Mouse (Mus musculus) MEL (cell line): ENCODE measurements around the gene Zbp1. TPM values are rescaled to one million over a fixed set of nuclear protein-coding genes. Genes with fewer than 3 reads are reported as not detected.

Experiments used
- DNase-seq: peaks from one replicate; pipeline ENCODE4 v3.0.0; 2011; ENCODE audit warnings: low read depth, low spot score
- H3K27ac ChIP-seq: 2 replicates; pipeline ENCODE4 v1.5.1; 2012; ENCODE audit warnings: low read depth, mild to moderate bottlenecking, control low read depth, low read length, moderate library complexity; ENCODE audit not compliant: control insufficient read depth
- H3K27me3 ChIP-seq, 2 experiments: fragments of 150-350 bp in 1 of 2; sonication (generic) in 1 of 2; 2 replicates each; pipeline ENCODE4 v1.6.1; 2012; ENCODE audit warnings: low read length in 2 of 2, mild to moderate bottlenecking in 2 of 2, improper control_type of control experiment in 1 of 2, moderate library complexity in 1 of 2; ENCODE audit not compliant: insufficient read depth in 2 of 2, control insufficient read depth in 1 of 2
- H3K36me3 ChIP-seq, 2 experiments: 2 replicates each; pipeline ENCODE4 v1.6.1; 2012 to 2014; ENCODE audit warnings: low read length in 2 of 2, improper control_type of control experiment in 1 of 2, inconsistent platforms in 1 of 2, mild to moderate bottlenecking in 1 of 2; ENCODE audit not compliant: insufficient read depth in 2 of 2, control insufficient read depth in 1 of 2
- H3K4me1 ChIP-seq, 2 experiments: fragments of 150-350 bp in 1 of 2; sonication (generic) in 1 of 2; 2 replicates each; pipeline ENCODE4 v1.6.1; 2012; ENCODE audit warnings: low read length in 2 of 2, improper control_type of control experiment in 1 of 2, mild to moderate bottlenecking in 1 of 2; ENCODE audit not compliant: insufficient read depth in 2 of 2, control insufficient read depth in 1 of 2
- H3K4me3 ChIP-seq, 2 experiments: fragments of 150-350 bp in 1 of 2; sonication (generic) in 1 of 2; 2 replicates each; pipeline ENCODE4 v1.5.1; 2012; ENCODE audit warnings: low read depth in 2 of 2, low read length in 2 of 2, mild to moderate bottlenecking in 2 of 2, moderate library complexity in 2 of 2, control low read depth in 1 of 2, improper control_type of control experiment in 1 of 2; ENCODE audit not compliant: control insufficient read depth in 1 of 2, insufficient read depth in 1 of 2
- H3K79me2 ChIP-seq: 2 replicates; pipeline ENCODE4 v1.6.1; 2012; ENCODE audit warnings: mild to moderate bottlenecking, low read length, moderate library complexity; ENCODE audit not compliant: control insufficient read depth, poor library complexity, insufficient read depth
- H3K9ac ChIP-seq: 2 replicates; pipeline ENCODE4 v1.6.1; 2012; ENCODE audit warnings: low read depth, mild to moderate bottlenecking, control low read depth, low read length, moderate library complexity; ENCODE audit not compliant: control insufficient read depth, poor library complexity, severe bottlenecking
- H3K9me3 ChIP-seq: fragments of 150-350 bp; sonication (generic); replicated peaks from 2 replicates; pipeline ENCODE4 v1.6.1; 2012; ENCODE audit warnings: mild to moderate bottlenecking, low read length, improper control_type of control experiment, moderate library complexity; ENCODE audit not compliant: insufficient read depth
- CHD1 ChIP-seq: IDR thresholded peaks from 2 replicates; pipeline ENCODE4 v1.6.1; 2012; ENCODE audit warnings: low read depth, mild to moderate bottlenecking, inconsistent platforms, low read length, improper control_type of control experiment
- E2F4 ChIP-seq: IDR thresholded peaks from 2 replicates; pipeline ENCODE4 v1.6.1; 2011; ENCODE audit warnings: low read depth, low read length, improper control_type of control experiment, borderline replicate concordance
- MAX ChIP-seq: IDR thresholded peaks from 2 replicates; pipeline ENCODE4 v1.6.1; 2011; ENCODE audit warnings: low read length, improper control_type of control experiment
- MAZ ChIP-seq: IDR thresholded peaks from 2 replicates; pipeline ENCODE4 v1.6.1; 2012; ENCODE audit warnings: low read depth, mild to moderate bottlenecking, inconsistent platforms, low read length, improper control_type of control experiment
- MEF2A ChIP-seq: IDR thresholded peaks from 2 replicates; pipeline ENCODE4 v1.6.1; 2014; ENCODE audit warnings: low read depth, mild to moderate bottlenecking, inconsistent platforms, low read length, improper control_type of control experiment; ENCODE audit not compliant: poor library complexity, insufficient replicate concordance, severe bottlenecking; ENCODE audit errors: extremely low read depth
- MYB ChIP-seq: IDR thresholded peaks from 2 replicates; pipeline ENCODE4 v1.6.1; 2011; ENCODE audit warnings: mild to moderate bottlenecking, low read depth, low read length, improper control_type of control experiment
- NELFE ChIP-seq: IDR thresholded peaks from 2 replicates; pipeline ENCODE4 v1.6.1; 2011; ENCODE audit warnings: low read depth, low read length, improper control_type of control experiment
- NRF1 ChIP-seq: IDR thresholded peaks from 2 replicates; pipeline ENCODE4 v1.6.1; 2014; ENCODE audit warnings: low read depth, mild to moderate bottlenecking, inconsistent platforms, low read length, improper control_type of control experiment, moderate library complexity; ENCODE audit not compliant: poor library complexity, insufficient read depth, severe bottlenecking
- POLR2A ChIP-seq, 2 experiments: IDR thresholded peaks; 2 replicates each; pipeline ENCODE4 v1.6.1; 2011 to 2012; ENCODE audit warnings: low read length in 2 of 2, mild to moderate bottlenecking in 2 of 2, control low read depth in 1 of 2, improper control_type of control experiment in 1 of 2, low read depth in 1 of 2, moderate library complexity in 1 of 2; ENCODE audit not compliant: control insufficient read depth in 1 of 2, insufficient read depth in 1 of 2, poor library complexity in 1 of 2
- POLR2AphosphoS5 ChIP-seq: IDR thresholded peaks from 2 replicates; pipeline ENCODE4 v1.6.1; 2012; ENCODE audit warnings: low read depth, borderline replicate concordance, mild to moderate bottlenecking, inconsistent platforms, low read length, moderate library complexity, mixed read lengths
- SIN3A ChIP-seq: IDR thresholded peaks from 2 replicates; pipeline ENCODE4 v1.6.1; 2012; ENCODE audit warnings: low read length, improper control_type of control experiment, inconsistent platforms
- SMC3 ChIP-seq: IDR thresholded peaks from 2 replicates; pipeline ENCODE4 v1.6.1; 2011; ENCODE audit warnings: low read depth, low read length, improper control_type of control experiment
- ZKSCAN1 ChIP-seq: IDR thresholded peaks from 2 replicates; pipeline ENCODE4 v1.6.1; 2012; ENCODE audit warnings: low read depth, mild to moderate bottlenecking, inconsistent platforms, low read length, improper control_type of control experiment, moderate library complexity
- ZNF384 ChIP-seq: IDR thresholded peaks from 2 replicates; pipeline ENCODE4 v1.6.1; 2012; ENCODE audit warnings: low read depth, mild to moderate bottlenecking, inconsistent platforms, low read length, improper control_type of control experiment
- polyA plus RNA-seq, 2 experiments: library from polyadenylated mRNA; stranded (reverse) in 1 of 2; unstranded in 1 of 2; fragments of >175 nt in 1 of 2; fragments of >200 nt in 1 of 2; gene quantifications; 2 replicates each; pipeline versions ENCODE4 v1.2.1 to v1.2.4; 2012; ENCODE audit warnings: low replicate concordance in 2 of 2, low read depth in 1 of 2; ENCODE audit not compliant: insufficient read length in 2 of 2, insufficient read depth in 1 of 2, missing spikeins in 1 of 2
- total RNA-seq: library from RNA; depleted of rRNA; stranded (reverse); fragments of 300-350 nt; gene quantifications from 2 replicates; pipeline ENCODE4 v1.2.3, GENCODE M21; 2012

The Zbp1 gene
- total and polyA plus RNA-seq, 3 experiments, result not detected

DNA sequence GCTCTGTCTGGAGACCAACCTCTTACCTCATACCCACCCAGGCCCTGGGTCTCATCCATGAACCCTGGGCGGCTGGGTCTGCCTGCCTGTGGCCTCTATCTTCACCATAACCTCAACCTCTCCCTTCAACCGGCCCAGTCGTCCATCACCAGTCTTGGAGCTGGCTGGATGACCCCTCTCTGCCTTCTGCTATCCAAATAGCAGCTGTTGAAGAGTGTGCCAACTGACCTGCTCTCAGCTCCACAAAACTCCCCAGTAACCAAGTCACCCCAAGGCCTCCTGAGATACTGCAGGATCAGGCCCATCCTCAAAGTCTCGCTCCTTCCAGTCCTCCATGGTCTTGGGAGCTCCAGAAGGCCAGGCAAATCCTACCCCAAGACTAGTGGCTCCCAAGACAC, 37.8 kb upstream of the Zbp1 start:
- no peak for DNase-seq
- Histone ChIP-seq H3K79me2 (no peaks in the 10 kb centered on the region), H3K9me3 (no peaks in the 10 kb centered on the region), H3K4me1 (no peaks in the 10 kb centered on the region), H3K36me3 (no peaks in the 10 kb centered on the region), H3K27ac (no peak overlapping the region), H3K9ac (no peak overlapping the region), H3K27me3 (no peaks in the 10 kb centered on the region), H3K4me3 (no peak overlapping the region)
- TF ChIP-seq ZNF384, result no peak

DNA sequence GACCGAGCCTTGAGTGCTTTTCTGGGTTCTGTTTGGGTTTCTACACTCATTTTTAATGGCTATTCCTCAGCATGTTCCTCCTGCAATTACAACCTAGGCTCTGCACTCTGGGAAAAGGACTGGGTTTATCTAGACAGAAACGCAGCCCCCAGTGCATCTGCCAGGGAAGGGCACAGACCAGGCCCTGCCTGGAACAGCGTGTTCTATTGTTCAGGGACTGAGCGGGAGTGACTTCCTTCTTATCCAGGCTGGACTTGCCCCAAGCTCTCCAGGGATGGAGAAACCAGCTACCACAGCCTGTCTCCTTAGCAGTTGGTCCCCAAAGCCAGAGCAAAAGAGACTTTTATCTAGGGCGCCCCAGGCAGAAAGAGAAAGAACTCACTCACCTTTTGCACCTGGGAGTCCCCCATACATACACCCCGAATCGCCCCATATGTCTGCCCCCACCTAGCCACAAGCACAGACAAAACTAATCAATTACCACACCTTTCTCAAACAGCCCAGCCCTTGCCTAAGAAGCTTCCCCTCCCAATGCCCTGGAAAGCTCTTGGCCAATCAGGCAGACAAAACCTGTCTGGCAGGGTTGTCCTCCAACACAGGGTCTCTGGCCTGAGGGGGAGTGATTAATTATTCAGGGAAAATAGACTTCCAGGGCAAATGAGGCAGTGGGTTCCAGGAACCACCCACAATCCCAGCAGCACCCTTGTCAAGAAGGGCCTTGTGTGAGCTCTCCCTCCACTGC, 37.3 kb upstream of the Zbp1 start:
- Histone ChIP-seq H3K9me3 (no peaks in the 10 kb centered on the region), H3K27ac (no peak overlapping the region), H3K4me1 (no peaks in the 10 kb centered on the region), H3K79me2 (no peaks in the 10 kb centered on the region), H3K27me3 (no peaks in the 10 kb centered on the region), H3K9ac (no peak overlapping the region), H3K36me3 (no peaks in the 10 kb centered on the region), H3K4me3 (no peak overlapping the region)
- TF ChIP-seq NELFE (no peak), MAX (no peak), ZKSCAN1 (no peak), POLR2AphosphoS5 (no peak), ZNF384 (no peak)
- no peak for DNase-seq

DNA sequence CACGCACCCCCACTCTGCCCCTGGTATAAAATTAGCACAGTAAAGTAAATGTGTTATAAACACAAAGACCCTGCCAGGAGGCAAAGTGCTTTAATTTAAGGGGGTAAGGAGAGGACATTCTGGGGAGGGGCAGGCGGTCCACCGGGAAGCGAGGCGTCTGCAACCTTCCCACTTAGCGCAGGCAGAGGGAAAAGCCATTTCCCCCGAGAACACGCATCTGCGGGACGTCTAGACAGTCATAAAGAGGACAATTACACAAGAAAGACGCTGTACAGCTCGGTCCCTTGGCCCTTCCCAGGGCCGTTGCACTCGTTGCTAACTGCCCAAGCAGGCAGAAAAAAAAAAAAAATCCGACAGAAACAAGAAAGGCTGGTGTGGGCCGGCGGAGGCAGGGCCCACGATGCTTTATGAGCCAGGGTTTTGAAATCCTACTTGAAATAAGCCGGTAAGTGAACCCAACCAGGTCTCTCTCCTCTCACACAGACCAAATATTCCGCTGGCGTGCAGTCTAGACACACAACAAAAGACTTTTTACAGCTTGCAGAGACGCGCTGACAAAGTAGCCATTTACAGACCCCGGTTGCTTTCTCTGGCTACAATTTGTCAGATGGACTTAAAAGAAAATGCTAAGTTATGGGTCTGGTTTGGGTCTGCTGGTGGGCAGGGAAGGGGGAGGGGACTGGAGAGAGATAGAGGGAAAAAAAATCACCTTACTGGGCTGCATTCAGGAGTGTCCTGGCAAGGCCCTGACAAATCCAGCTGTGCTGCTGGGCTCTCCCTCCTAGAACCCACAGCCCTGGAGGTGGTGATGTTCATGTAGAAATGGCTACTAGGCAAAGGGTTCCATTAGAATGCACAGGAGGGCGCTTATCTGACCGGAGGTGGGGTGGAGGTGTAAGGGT, 35.3 kb upstream of the Zbp1 start:
- TF ChIP-seq MAZ (no peak), POLR2AphosphoS5 (no peak), ZKSCAN1 (no peak)
- no peak overlapping the region for H3K4me3 ChIP-seq
- H3K27ac ChIP-seq, result no peak overlapping the region
- no peak overlapping the region for H3K9ac ChIP-seq
- H3K79me2 ChIP-seq, result no peaks in the 10 kb centered on the region
- no peak for DNase-seq
- no peaks in the 10 kb centered on the region for H3K27me3 ChIP-seq
- H3K36me3 ChIP-seq, result no peaks in the 10 kb centered on the region
- no peaks in the 10 kb centered on the region for H3K9me3 ChIP-seq
- H3K4me1 ChIP-seq, result no peaks in the 10 kb centered on the region

DNA sequence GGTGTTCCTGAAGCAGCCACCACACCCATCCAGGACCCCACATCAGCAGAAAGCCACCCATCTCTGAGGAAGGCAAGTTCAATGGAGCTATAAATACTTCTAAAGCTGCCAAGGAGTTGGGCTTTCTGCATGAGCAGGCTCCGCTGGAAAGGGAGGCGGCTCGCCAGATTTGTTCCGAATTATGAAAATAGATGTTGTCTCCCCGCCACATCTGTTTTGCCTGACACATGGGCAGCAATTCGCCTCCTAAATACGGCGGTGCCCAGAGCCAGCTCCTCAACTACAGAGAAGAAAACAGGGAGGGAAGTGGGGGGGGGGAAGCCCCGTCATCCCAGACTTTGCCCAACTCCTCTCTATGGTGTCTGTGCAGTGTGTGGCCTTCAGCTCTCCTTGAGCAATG, 33.0 kb upstream of the Zbp1 start:
- Histone ChIP-seq H3K9me3 (no peaks in the 10 kb centered on the region), H3K36me3 (no peaks in the 10 kb centered on the region), H3K4me1 (no peaks in the 10 kb centered on the region), H3K79me2 (no peaks in the 10 kb centered on the region), H3K4me3 (no peak overlapping the region), H3K27me3 (no peaks in the 10 kb centered on the region), H3K9ac (no peak overlapping the region), H3K27ac (no peak overlapping the region)
- no peak for DNase-seq
- TF ChIP-seq SMC3 (no peak), MAX (no peak), POLR2A (IDR thresholded peaks at IDR 0.05; ENCODE audit: control insufficient read depth in 1 of 2, insufficient read depth in 1 of 2, low read depth in 1 of 2, low read length in 2 of 2, poor library complexity in 1 of 2) (no peak), SIN3A (no peak), CHD1 (no peak), NRF1 (no peak), MYB (no peak), MEF2A (no peak), E2F4 (no peak)
